Mouse (Mus musculus): ENCODE data around the gene Mettl14. TPM values are rescaled to one million over a fixed set of nuclear protein-coding genes. Genes with fewer than 3 reads are reported as not detected.

Gene Mettl14
- polyA plus RNA-seq (2014; fragmentation: Nextera tagmentation; extraction: Ambion mirVana) = 14.6 and 20.4 TPM in 2 replicates

DNA sequence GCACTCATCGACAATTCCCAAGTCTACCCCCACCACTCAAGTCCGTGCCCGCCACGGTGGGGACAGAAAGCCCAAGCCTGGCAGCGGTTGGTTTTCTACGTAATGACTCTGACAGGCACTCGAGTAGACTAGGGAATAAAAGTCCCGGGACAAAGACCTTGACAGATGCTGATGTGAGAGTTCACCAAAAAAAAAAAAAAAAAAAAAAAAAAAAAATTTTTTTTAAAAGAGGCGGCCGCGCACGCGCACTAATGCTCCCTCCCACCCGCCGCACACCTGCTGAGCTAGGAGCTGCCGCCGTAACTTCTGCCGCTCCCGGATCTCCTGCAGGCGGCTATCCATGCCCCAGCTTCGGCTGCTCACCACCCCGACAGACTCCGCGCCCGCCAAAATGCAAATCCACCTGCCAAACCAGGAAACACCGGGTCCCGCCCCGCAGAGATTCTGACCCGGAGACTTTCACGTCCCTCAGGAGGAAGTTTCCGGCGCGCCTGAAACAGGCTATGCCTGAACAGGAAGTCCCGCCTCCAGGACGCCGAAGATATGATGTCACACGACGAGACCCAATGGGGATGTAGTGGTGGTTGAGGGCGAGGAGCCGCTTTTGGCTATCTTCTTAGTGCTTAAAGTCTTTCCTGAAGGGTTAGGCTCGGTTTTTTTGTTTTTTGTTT lies at the start of gene Mettl14:
TSS of gene Mettl14 (minus strand) at position 623 of the 671 bp plus-strand sequence.
- H3K27ac ChIP-seq (replicated peaks; ENCODE audit: low read depth, low read length) = peak within 1 kb of the TSS; percentile 86
- peak; percentile 99 for ATAC-seq (ENCODE audit: low FRiP score, low TSS enrichment)
- H3K4me2 ChIP-seq (ENCODE audit: low read length) = peak within 1 kb of the TSS; percentile 76
- peak within 1 kb of the TSS; percentile 68 for H3K9ac ChIP-seq (replicated peaks; ENCODE audit: low read length)
- peaks cover 6% of the 10 kb centered on the region for H3K4me1 ChIP-seq (ENCODE audit: control insufficient read depth, insufficient read depth, low read length)
- H3K9me3 ChIP-seq (ENCODE audit: control insufficient read depth, low read length) = no peaks in the 10 kb centered on the region
- under 1% methylated on average over 41 of the region's 41 CpGs for WGBS
- peak within 1 kb of the TSS; percentile 66 for H3K4me3 ChIP-seq (replicated peaks; ENCODE audit: low read depth, low read length)
- peaks cover 10% of the 10 kb centered on the region; the same call in 1 of the 2 replicates for H3K36me3 ChIP-seq (ENCODE audit: control insufficient read depth, insufficient read depth, low read length)
- no peaks in the 10 kb centered on the region for H3K27me3 ChIP-seq (ENCODE audit: control insufficient read depth, insufficient read depth, low read length)
- DNase-seq = peak; percentile 99

DNA sequence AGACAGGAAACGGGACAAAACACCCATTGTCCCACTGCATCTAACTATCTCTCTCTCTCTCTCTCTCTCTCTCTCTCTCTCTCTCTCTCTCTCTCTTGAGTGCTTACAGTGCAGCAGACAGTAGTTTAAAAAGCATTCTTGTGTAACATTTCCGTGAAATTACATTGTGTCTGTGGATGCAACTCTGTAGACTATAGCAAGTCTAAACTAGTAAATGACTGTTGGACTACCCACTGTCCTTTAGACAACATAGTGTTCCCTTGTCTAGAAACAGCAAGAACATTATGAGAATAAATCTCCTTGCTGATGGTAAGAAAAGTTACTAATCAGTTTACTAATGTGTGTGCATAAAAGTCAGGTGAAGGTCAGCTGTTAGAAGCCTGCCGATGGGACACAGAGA lies 47.5 kb upstream of the Mettl14 start:
- H3K9me3 ChIP-seq (ENCODE audit: control insufficient read depth, low read length) = no peaks in the 10 kb centered on the region
- H3K9ac ChIP-seq (replicated peaks; ENCODE audit: low read length) = no peak overlapping the region
- H3K4me3 ChIP-seq (replicated peaks; ENCODE audit: low read depth, low read length) = no peak overlapping the region
- no peaks in the 10 kb centered on the region for H3K4me1 ChIP-seq (ENCODE audit: control insufficient read depth, insufficient read depth, low read length)
- ATAC-seq (ENCODE audit: low FRiP score, low TSS enrichment) = no peak
- no peak for DNase-seq
- no peak overlapping the region for H3K4me2 ChIP-seq (ENCODE audit: low read length)
- 83% methylated on average over 3 of the region's 3 CpGs for WGBS
- no peaks in the 10 kb centered on the region for H3K36me3 ChIP-seq (ENCODE audit: control insufficient read depth, insufficient read depth, low read length)
- H3K27ac ChIP-seq (replicated peaks; ENCODE audit: low read depth, low read length) = no peak overlapping the region
- no peaks in the 10 kb centered on the region for H3K27me3 ChIP-seq (ENCODE audit: control insufficient read depth, insufficient read depth, low read length)

DNA sequence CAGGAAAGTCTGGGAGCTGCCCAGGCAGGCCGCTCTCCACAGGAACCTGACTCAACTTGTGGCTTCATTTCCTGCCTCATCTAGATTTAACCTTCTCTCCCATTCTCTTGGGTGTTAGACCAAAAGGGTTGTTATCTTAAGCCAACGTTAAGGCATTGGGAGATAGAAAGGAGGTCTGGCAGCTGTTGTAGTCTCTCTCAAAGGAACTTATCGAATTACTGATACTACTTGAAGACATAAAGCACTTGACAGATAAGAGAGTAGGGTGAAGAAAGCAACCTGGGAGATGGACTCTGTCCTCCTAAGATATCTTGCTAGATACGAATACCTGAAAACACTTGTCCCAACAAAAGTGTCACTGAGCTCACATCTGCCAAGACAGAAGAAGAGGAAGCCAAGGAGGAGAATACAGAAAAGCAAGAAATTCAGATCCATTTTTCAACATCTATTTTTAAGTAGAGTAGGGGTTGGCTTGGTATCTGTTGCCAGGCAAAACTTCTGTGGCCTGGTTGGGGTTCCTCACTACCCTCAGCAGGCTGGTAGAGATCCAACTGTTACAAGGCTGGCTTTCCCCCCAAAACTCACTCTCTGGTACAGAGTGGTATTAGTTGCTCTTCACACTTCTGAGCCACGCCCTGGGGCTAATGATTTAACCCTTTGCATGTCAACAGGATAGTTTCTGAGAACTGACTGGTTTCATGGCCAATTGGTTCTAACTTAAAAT lies 46.2 kb upstream of the Mettl14 start:
- Histone ChIP-seq H3K36me3 (ENCODE audit: control insufficient read depth, insufficient read depth, low read length) (no peaks in the 10 kb centered on the region), H3K4me1 (ENCODE audit: control insufficient read depth, insufficient read depth, low read length) (no peaks in the 10 kb centered on the region), H3K9me3 (ENCODE audit: control insufficient read depth, low read length) (no peaks in the 10 kb centered on the region), H3K4me2 (ENCODE audit: low read length) (no peak overlapping the region), H3K4me3 (replicated peaks; ENCODE audit: low read depth, low read length) (no peak overlapping the region), H3K27me3 (ENCODE audit: control insufficient read depth, insufficient read depth, low read length) (no peaks in the 10 kb centered on the region), H3K27ac (replicated peaks; ENCODE audit: low read depth, low read length) (no peak overlapping the region), H3K9ac (replicated peaks; ENCODE audit: low read length) (no peak overlapping the region)
- no peak for DNase-seq
- ATAC-seq (ENCODE audit: low FRiP score, low TSS enrichment) = no peak
- whole genome bisulfite sequencing = 81% methylated on average over 5 of the region's 5 CpGs

DNA sequence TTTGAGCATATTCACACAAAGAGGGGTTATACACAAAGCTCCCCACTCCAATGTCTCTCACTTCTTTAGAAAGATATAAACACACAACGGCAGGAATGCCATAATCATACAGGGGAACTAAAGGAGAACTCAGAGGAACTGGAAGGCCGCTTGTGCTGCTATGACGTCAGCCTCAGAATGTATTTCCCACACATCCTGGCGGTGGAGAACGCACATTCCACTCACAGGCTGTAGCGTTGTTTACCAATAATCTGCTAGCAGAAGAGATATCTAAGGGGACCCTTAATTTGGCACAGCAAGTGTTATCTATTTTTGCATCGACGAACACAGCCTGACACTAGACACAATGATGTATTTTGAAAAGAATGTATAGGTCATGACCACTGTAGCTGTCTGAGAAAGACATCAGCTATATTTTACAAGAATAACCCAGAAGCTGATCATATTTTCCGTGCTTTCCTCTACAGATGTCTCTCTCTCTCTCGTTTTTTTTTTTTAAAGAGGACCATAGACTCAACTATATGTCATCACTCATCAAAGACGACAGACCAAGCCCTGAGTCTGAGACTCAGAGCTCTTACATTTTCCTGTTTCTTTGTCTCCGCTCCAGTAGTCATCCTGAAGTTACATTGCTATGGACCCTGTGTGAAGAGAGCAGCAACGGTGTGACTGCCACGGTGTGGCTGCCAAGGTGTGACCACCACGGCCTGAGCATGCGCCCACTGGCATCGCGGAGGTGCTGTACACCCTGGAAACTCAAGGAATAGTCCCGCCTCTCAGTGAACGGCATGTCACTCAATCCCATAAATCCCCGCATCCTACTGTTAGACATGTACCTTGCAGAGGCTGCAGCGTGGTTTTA lies 43.9 kb upstream of the Mettl14 start:
- no peak for ATAC-seq (ENCODE audit: low FRiP score, low TSS enrichment)
- Histone ChIP-seq H3K4me2 (ENCODE audit: low read length) (no peak overlapping the region), H3K9me3 (ENCODE audit: control insufficient read depth, low read length) (no peaks in the 10 kb centered on the region), H3K9ac (replicated peaks; ENCODE audit: low read length) (no peak overlapping the region), H3K36me3 (ENCODE audit: control insufficient read depth, insufficient read depth, low read length) (no peaks in the 10 kb centered on the region), H3K4me1 (ENCODE audit: control insufficient read depth, insufficient read depth, low read length) (no peaks in the 10 kb centered on the region), H3K4me3 (replicated peaks; ENCODE audit: low read depth, low read length) (no peak overlapping the region), H3K27ac (replicated peaks; ENCODE audit: low read depth, low read length) (no peak overlapping the region), H3K27me3 (ENCODE audit: control insufficient read depth, insufficient read depth, low read length) (no peaks in the 10 kb centered on the region)
- 90% methylated on average over 22 of the region's 22 CpGs for WGBS
- DNase-seq = no peak

DNA sequence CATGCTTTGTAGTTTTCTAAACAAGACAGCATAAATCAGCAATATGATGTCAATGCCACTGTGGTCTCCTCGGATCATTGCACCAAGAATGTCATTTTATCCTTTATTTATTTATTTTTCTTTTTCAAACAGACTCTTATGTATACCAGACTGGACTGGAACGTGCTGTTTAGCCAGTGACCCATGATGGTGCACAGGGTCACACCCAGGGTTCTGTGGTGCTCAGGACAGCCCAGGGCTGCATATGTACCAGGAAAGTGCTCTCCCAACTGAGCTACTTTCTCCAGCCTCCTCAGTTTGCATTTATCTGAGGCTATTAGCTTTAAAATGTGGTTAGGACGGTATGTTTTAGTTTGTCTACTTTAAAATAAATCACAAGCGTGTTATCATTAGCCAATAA lies 42.1 kb upstream of the Mettl14 start:
- H3K9me3 ChIP-seq (ENCODE audit: control insufficient read depth, low read length) = no peaks in the 10 kb centered on the region
- no peak overlapping the region for H3K4me3 ChIP-seq (replicated peaks; ENCODE audit: low read depth, low read length)
- H3K4me2 ChIP-seq (ENCODE audit: low read length) = no peak overlapping the region
- H3K27me3 ChIP-seq (ENCODE audit: control insufficient read depth, insufficient read depth, low read length) = no peaks in the 10 kb centered on the region
- ATAC-seq (ENCODE audit: low FRiP score, low TSS enrichment) = no peak
- WGBS = 71% methylated on average over 4 of the region's 4 CpGs
- H3K4me1 ChIP-seq (ENCODE audit: control insufficient read depth, insufficient read depth, low read length) = no peaks in the 10 kb centered on the region
- no peak overlapping the region for H3K9ac ChIP-seq (replicated peaks; ENCODE audit: low read length)
- no peaks in the 10 kb centered on the region for H3K36me3 ChIP-seq (ENCODE audit: control insufficient read depth, insufficient read depth, low read length)
- no peak overlapping the region for H3K27ac ChIP-seq (replicated peaks; ENCODE audit: low read depth, low read length)
- DNase-seq = no peak

DNA sequence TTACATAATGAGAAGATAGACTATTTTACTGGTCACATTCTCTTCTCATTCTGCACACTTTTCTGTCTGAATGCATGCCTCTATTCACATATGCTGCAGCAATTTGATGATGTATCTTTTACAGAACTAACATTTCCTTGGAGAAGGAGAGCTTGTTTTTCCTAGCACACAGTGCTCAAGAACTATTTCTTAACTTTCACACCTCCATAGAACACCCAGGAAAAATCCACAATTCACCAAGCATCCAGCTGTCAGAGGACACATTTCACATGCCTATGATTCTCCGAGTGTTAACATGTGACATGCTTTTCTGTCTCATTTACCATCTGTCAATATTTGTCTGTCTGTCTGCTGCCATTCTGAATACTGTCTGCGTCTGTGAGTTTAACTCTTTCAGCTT lies 39.7 kb upstream of the Mettl14 start:
- Histone ChIP-seq H3K27ac (replicated peaks; ENCODE audit: low read depth, low read length) (no peak overlapping the region), H3K36me3 (ENCODE audit: control insufficient read depth, insufficient read depth, low read length) (no peaks in the 10 kb centered on the region), H3K4me2 (ENCODE audit: low read length) (no peak overlapping the region), H3K4me3 (replicated peaks; ENCODE audit: low read depth, low read length) (no peak overlapping the region), H3K27me3 (ENCODE audit: control insufficient read depth, insufficient read depth, low read length) (no peaks in the 10 kb centered on the region), H3K4me1 (ENCODE audit: control insufficient read depth, insufficient read depth, low read length) (no peaks in the 10 kb centered on the region), H3K9ac (replicated peaks; ENCODE audit: low read length) (no peak overlapping the region), H3K9me3 (ENCODE audit: control insufficient read depth, low read length) (no peaks in the 10 kb centered on the region)
- 77% methylated on average over 2 of the region's 2 CpGs for WGBS
- DNase-seq (no peak), ATAC-seq (ENCODE audit: low FRiP score, low TSS enrichment) (no peak)

DNA sequence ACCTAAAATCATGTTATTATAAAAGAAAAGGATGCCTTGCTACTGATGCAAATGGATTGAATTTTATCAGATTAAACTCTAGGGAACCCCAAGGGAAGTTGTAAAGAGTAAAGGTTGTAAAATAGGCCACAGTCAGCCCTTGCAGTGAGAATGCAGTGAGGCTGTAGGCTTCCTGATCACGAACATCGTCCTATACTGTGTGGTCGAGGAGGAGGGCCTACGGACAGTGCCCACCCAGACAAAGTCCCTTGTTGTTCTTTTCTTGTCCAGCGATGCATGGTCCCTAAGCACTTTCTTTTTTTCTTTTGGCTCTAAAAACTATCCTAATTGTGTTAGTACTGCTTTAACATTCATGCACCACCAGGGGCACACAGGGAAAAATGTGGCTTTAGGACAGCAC lies 27.3 kb upstream of the Mettl14 start:
- no peak overlapping the region for H3K4me2 ChIP-seq (ENCODE audit: low read length)
- DNase-seq (no peak), ATAC-seq (ENCODE audit: low FRiP score, low TSS enrichment) (no peak)
- no peaks in the 10 kb centered on the region for H3K36me3 ChIP-seq (ENCODE audit: control insufficient read depth, insufficient read depth, low read length)
- no peaks in the 10 kb centered on the region for H3K4me1 ChIP-seq (ENCODE audit: control insufficient read depth, insufficient read depth, low read length)
- no peak overlapping the region for H3K27ac ChIP-seq (replicated peaks; ENCODE audit: low read depth, low read length)
- H3K9me3 ChIP-seq (ENCODE audit: control insufficient read depth, low read length) = no peaks in the 10 kb centered on the region
- no peak overlapping the region for H3K4me3 ChIP-seq (replicated peaks; ENCODE audit: low read depth, low read length)
- 21% methylated on average over 5 of the region's 5 CpGs for WGBS
- no peak overlapping the region for H3K9ac ChIP-seq (replicated peaks; ENCODE audit: low read length)
- no peaks in the 10 kb centered on the region for H3K27me3 ChIP-seq (ENCODE audit: control insufficient read depth, insufficient read depth, low read length)

DNA sequence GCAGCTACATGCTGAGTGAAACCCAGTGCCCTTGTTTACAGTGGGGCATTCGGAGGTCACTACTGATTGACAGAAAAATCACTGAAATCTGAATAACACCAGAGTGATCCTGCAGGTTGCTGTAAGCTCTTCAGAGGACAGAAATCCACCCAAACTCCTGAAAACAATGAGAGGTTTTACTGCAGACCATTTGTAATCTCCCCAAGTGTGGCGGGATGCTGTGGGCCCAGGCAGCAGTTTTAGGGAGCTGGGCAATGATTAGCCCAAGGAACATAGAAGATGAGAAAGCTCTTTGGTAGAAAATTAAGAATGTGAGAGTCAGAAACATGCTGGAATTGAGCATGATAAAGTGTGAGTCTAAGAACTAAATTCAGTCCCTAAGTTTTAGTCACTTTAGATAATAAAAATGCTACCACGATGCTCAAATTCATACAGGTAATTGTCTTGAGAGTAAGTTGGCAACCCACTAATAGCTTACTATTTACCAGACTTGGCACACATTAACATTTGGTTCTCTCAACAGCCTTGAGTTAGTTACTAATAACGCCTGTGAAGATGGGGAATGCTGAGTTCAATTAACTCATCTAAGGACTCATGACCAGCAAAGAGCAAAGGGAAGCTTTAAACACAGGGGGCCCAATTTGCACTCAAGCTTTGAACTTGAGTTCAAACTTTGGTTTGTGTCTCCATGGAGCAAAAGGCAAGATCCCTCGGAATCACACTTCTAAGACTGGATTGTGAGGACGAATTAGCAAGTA lies 26.1 kb upstream of the Mettl14 start:
- H3K9ac ChIP-seq (replicated peaks; ENCODE audit: low read length) = no peak overlapping the region
- H3K9me3 ChIP-seq (ENCODE audit: control insufficient read depth, low read length) = no peaks in the 10 kb centered on the region
- H3K27ac ChIP-seq (replicated peaks; ENCODE audit: low read depth, low read length) = no peak overlapping the region
- H3K4me3 ChIP-seq (replicated peaks; ENCODE audit: low read depth, low read length) = no peak overlapping the region
- DNase-seq (no peak), ATAC-seq (ENCODE audit: low FRiP score, low TSS enrichment) (no peak)
- no peak overlapping the region for H3K4me2 ChIP-seq (ENCODE audit: low read length)
- H3K4me1 ChIP-seq (ENCODE audit: control insufficient read depth, insufficient read depth, low read length) = no peaks in the 10 kb centered on the region
- no peaks in the 10 kb centered on the region for H3K27me3 ChIP-seq (ENCODE audit: control insufficient read depth, insufficient read depth, low read length)
- no peaks in the 10 kb centered on the region for H3K36me3 ChIP-seq (ENCODE audit: control insufficient read depth, insufficient read depth, low read length)
- 87% methylated on average over 6 of the region's 6 CpGs for WGBS

Data from midbrain, embryonic 14.5 days (tissue).